Mouse (Mus musculus) embryonic facial prominence, embryonic 15.5 days (tissue): ENCODE measurements around the gene Acot6. TPM values are rescaled to one million over a fixed set of nuclear protein-coding genes. Genes with fewer than 3 reads are reported as not detected.

Source experiments
- ATAC-seq: fragments of 200-750 bp; cut with Nextera tagmentation; 2 replicates; pipeline ENCODE4 v1.8.0; 2017; ENCODE audit warnings: low read depth, moderate TSS enrichment; ENCODE audit not compliant: insufficient number of reproducible peaks, low FRiP score, low TSS enrichment
- H3K27ac ChIP-seq: fragments of 300-500 bp; sonication (generic); replicated peaks from 2 replicates; pipeline ENCODE4 v1.5.1; 2015; ENCODE audit warnings: mild to moderate bottlenecking, inconsistent platforms
- H3K27me3 ChIP-seq: fragments of 300-500 bp; sonication (generic); 2 replicates; pipeline ENCODE4 v1.6.1; 2015; ENCODE audit warnings: inconsistent platforms
- H3K36me3 ChIP-seq: fragments of 300-500 bp; sonication (generic); 2 replicates; pipeline ENCODE4 v1.6.1; 2015; ENCODE audit warnings: mild to moderate bottlenecking, inconsistent platforms
- H3K4me1 ChIP-seq: fragments of 300-500 bp; sonication (generic); 2 replicates; pipeline ENCODE4 v1.6.1; 2015; ENCODE audit warnings: inconsistent platforms
- H3K4me2 ChIP-seq: fragments of 300-500 bp; sonication (generic); replicated peaks from 2 replicates; pipeline ENCODE4 v1.6.1; 2015; ENCODE audit warnings: mild to moderate bottlenecking, inconsistent platforms
- H3K4me3 ChIP-seq: fragments of 300-500 bp; sonication (generic); replicated peaks from 2 replicates; pipeline ENCODE4 v1.5.1; 2015; ENCODE audit warnings: mild to moderate bottlenecking, inconsistent platforms
- H3K9ac ChIP-seq: fragments of 300-500 bp; sonication (generic); 2 replicates; pipeline ENCODE4 v1.6.1; 2015; ENCODE audit warnings: inconsistent platforms
- H3K9me3 ChIP-seq: fragments of 300-500 bp; sonication (generic); replicated peaks from 2 replicates; pipeline ENCODE4 v1.6.1; 2016; ENCODE audit warnings: inconsistent platforms
- WGBS: fragments of 180-500 bp; shearing (Covaris S2); methylation state at CpG from one replicate; pipeline ENCODE4 v1.1.7; 2015; 5-methylcytosine and 5-hydroxymethylcytosine counted together
- polyA plus RNA-seq: library from polyadenylated mRNA; unstranded; fragments of >200 nt; fragmentation: Nextera tagmentation; extraction: Ambion mirVana; gene quantifications from 2 replicates; pipeline ENCODE4 v1.2.1, GENCODE M21; 2015

Gene Acot6
- polyA plus RNA-seq, 1 experiment from 2014 or later = 2.4 TPM

- Histone ChIP-seq H3K36me3 (no peaks in the 10 kb centered on the region), H3K4me2 (no peak overlapping the region), H3K9ac (no peak overlapping the region), H3K27ac (no peak overlapping the region), H3K9me3 (no peaks in the 10 kb centered on the region), H3K4me1 (no peaks in the 10 kb centered on the region), H3K4me3 (no peak overlapping the region), H3K27me3 (no peaks in the 10 kb centered on the region)
- no peak for ATAC-seq
- 65% methylated on average over 3 of the region's 3 CpGs for WGBS
Observed at GRCm38 (mm10) chr12:84107012-84107411, 6.6 kb downstream of the Acot6 start.

DNA sequence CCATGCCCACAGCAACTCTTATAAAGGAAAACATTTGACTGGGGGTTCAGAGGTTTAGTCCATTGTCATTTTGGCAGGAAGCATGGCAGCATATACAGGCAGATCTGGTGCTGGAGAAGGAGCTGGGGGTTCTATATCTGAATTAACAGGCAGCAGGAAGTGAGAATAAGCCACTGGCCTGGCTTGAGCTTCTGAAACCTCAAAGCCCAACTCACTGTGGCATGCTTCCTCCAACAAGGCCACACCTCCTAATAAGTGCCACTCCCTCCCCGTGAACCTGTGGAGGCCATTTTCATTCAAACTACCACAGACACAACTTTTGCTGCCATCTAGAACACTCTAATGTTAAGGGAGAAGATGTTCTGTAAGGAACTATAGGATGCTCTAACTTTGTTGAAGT is 7.2 kb downstream of the Acot6 start:
- WGBS = 52% methylated on average over 1 of the region's 1 CpGs
- Histone ChIP-seq H3K36me3 (no peaks in the 10 kb centered on the region), H3K4me2 (no peak overlapping the region), H3K9me3 (no peaks in the 10 kb centered on the region), H3K27ac (no peak overlapping the region), H3K4me3 (no peak overlapping the region), H3K4me1 (no peaks in the 10 kb centered on the region), H3K9ac (no peak overlapping the region), H3K27me3 (no peaks in the 10 kb centered on the region)
- no peak for ATAC-seq

GRCm38 (mm10) chr12:84109924-84110323 is 9.5 kb downstream of the Acot6 start:
- Histone ChIP-seq H3K4me1 (peaks cover 4% of the 10 kb centered on the region), H3K9me3 (no peaks in the 10 kb centered on the region), H3K4me2 (no peak overlapping the region), H3K9ac (no peak overlapping the region), H3K27ac (no peak overlapping the region), H3K36me3 (no peaks in the 10 kb centered on the region), H3K27me3 (no peaks in the 10 kb centered on the region), H3K4me3 (no peak overlapping the region)
- no peak for ATAC-seq
- 68% methylated on average over 1 of the region's 1 CpGs for WGBS

GRCm38 (mm10) chr12:84110814-84111213 is 10.4 kb downstream of the Acot6 start:
- Histone ChIP-seq H3K4me2 (no peak overlapping the region), H3K36me3 (no peaks in the 10 kb centered on the region), H3K9me3 (no peaks in the 10 kb centered on the region), H3K4me3 (no peak overlapping the region), H3K27me3 (no peaks in the 10 kb centered on the region), H3K4me1 (peaks cover 9% of the 10 kb centered on the region), H3K27ac (no peak overlapping the region), H3K9ac (no peak overlapping the region)
- no peak for ATAC-seq
- 86% methylated on average over 4 of the region's 4 CpGs for WGBS

DNA sequence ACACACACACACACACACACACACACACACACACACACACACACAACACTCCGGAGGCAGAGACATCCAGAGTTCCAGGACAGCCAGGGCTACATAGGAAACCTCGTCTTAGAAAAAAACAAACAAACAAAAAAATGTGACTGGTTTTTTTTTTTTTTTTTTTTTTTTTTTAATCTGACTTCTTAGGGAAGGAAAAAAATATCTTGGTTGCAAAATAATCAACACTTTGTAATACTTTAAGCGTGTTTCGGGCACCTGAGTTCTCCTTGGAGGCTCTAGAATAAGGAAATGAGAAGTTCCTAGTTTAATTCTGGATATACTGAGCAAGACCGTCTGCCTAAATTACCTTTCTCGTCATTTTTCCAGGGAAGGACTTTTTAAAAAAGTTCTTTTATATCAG is 13.2 kb downstream of the Acot6 start:
- Histone ChIP-seq H3K27ac (no peak overlapping the region), H3K27me3 (no peaks in the 10 kb centered on the region), H3K4me1 (peaks cover 9% of the 10 kb centered on the region), H3K4me2 (peak overlapping the region; percentile 62), H3K4me3 (peak overlapping the region; percentile 85), H3K9ac (no peak overlapping the region), H3K9me3 (no peaks in the 10 kb centered on the region), H3K36me3 (no peaks in the 10 kb centered on the region)
- ATAC-seq = no peak
- 36% methylated on average over 6 of the region's 6 CpGs for WGBS

GRCm38 (mm10) chr12:84114153-84114994 is 13.9 kb downstream of the Acot6 start, which contains the start of gene Dnal1:
TSS of gene Dnal1 (plus strand) at chr12:84114366.
- Histone ChIP-seq H3K9ac (peak within 1 kb of the TSS; percentile 31), H3K27ac (0 out of 2 replicates have a peak within 1 kb of the TSS, but pooled peaks have one; percentile 44), H3K27me3 (no peaks in the 10 kb centered on the region), H3K9me3 (no peaks in the 10 kb centered on the region), H3K4me3 (peak within 1 kb of the TSS; percentile 85), H3K4me2 (peak within 1 kb of the TSS; percentile 62), H3K36me3 (no peaks in the 10 kb centered on the region), H3K4me1 (peaks cover 9% of the 10 kb centered on the region)
- 1% methylated on average over 32 of the region's 35 CpGs for WGBS
- peak; percentile 96 for ATAC-seq

GRCm38 (mm10) chr12:84119584-84119983 is 19.1 kb downstream of the Acot6 start:
- ATAC-seq = no peak
- Histone ChIP-seq H3K4me3 (no peak overlapping the region), H3K27ac (no peak overlapping the region), H3K9me3 (no peaks in the 10 kb centered on the region), H3K36me3 (no peaks in the 10 kb centered on the region), H3K4me1 (peaks cover 8% of the 10 kb centered on the region), H3K9ac (no peak overlapping the region), H3K27me3 (no peaks in the 10 kb centered on the region), H3K4me2 (no peak overlapping the region)
- 95% methylated on average over 5 of the region's 5 CpGs for WGBS

GRCm38 (mm10) chr12:84125892-84126291 is 25.4 kb downstream of the Acot6 start:
- H3K27ac ChIP-seq = no peak overlapping the region
- no peak overlapping the region for H3K4me3 ChIP-seq

DNA sequence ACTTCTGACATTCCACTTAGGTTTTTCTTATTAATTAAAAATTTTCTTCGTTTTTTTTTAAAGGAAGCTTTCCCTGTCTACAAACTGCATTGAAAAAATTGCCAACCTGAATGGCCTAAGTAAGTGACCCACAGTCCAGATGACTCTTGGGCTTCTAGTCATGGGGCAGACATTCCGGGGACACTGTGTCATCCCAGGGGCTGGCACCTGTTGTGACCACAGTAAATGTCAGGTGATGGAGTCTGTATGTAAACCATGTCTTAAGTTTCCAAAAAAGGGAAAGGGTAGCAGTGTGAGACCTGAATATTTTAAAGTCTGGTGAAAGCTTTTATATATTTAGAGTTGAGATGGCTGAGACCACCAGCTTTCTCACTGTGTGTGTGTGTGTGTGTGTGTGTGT is 26.4 kb downstream of the Acot6 start:
- WGBS = 81% methylated on average over 2 of the region's 2 CpGs
- Histone ChIP-seq H3K27me3 (no peaks in the 10 kb centered on the region), H3K9me3 (no peaks in the 10 kb centered on the region), H3K9ac (no peak overlapping the region), H3K4me1 (no peaks in the 10 kb centered on the region), H3K36me3 (peaks cover 31% of the 10 kb centered on the region; the same call in 1 of the 2 replicates), H3K4me2 (no peak overlapping the region), H3K4me3 (no peak overlapping the region), H3K27ac (no peak overlapping the region)
- no peak for ATAC-seq

More at GRCm38 (mm10) chr12:84125892-84126291, 25.4 kb downstream of the Acot6 start:
- Histone ChIP-seq H3K4me1 (no peaks in the 10 kb centered on the region), H3K4me2 (no peak overlapping the region), H3K36me3 (peaks cover 23% of the 10 kb centered on the region; the same call in 1 of the 2 replicates), H3K9ac (no peak overlapping the region; the same call in 1 of the 2 replicates), H3K27me3 (no peaks in the 10 kb centered on the region), H3K9me3 (no peaks in the 10 kb centered on the region)
- ATAC-seq = no peak
- WGBS = 70% methylated on average over 12 of the region's 12 CpGs

GRCm38 (mm10) chr12:84128576-84128975 is 28.1 kb downstream of the Acot6 start:
- Histone ChIP-seq H3K9me3 (no peaks in the 10 kb centered on the region), H3K27ac (no peak overlapping the region), H3K4me3 (no peak overlapping the region), H3K4me1 (no peaks in the 10 kb centered on the region), H3K36me3 (peaks cover 37% of the 10 kb centered on the region; the same call in 1 of the 2 replicates), H3K9ac (no peak overlapping the region), H3K4me2 (no peak overlapping the region), H3K27me3 (no peaks in the 10 kb centered on the region)
- ATAC-seq = no peak
- WGBS = 88% methylated on average over 6 of the region's 6 CpGs

GRCm38 (mm10) chr12:84129931-84130330 is 29.5 kb downstream of the Acot6 start:
- Histone ChIP-seq H3K4me2 (no peak overlapping the region), H3K27ac (no peak overlapping the region), H3K9ac (no peak overlapping the region), H3K9me3 (no peaks in the 10 kb centered on the region), H3K4me3 (no peak overlapping the region), H3K27me3 (no peaks in the 10 kb centered on the region), H3K36me3 (peaks cover 39% of the 10 kb centered on the region; the same call in 1 of the 2 replicates), H3K4me1 (no peaks in the 10 kb centered on the region)
- ATAC-seq = no peak
- WGBS = 87% methylated on average over 8 of the region's 8 CpGs
